Mouse (Mus musculus) hindbrain, embryonic 13.5 days (tissue): ENCODE data around the gene Krtcap2. TPM values are rescaled to one million over a fixed set of nuclear protein-coding genes. Genes with fewer than 3 reads are reported as not detected.
A peak's percentile ranks its signal among the peaks of the same experiment; 100 is the strongest.

Experiments used
- ATAC-seq: fragments of 200-750 bp; cut with Nextera tagmentation; 2 replicates; pipeline ENCODE4 v1.8.0; 2017; ENCODE audit warnings: moderate TSS enrichment; ENCODE audit not compliant: low FRiP score
- H3K27ac ChIP-seq: fragments of 300-500 bp; sonication (generic); 2 replicates; pipeline ENCODE4 v1.5.1; 2015; ENCODE audit warnings: inconsistent platforms, mild to moderate bottlenecking, moderate library complexity
- H3K27me3 ChIP-seq: fragments of 300-500 bp; sonication (generic); 2 replicates; pipeline ENCODE4 v1.6.1; 2015; ENCODE audit warnings: mild to moderate bottlenecking, inconsistent platforms
- H3K36me3 ChIP-seq: fragments of 300-500 bp; sonication (generic); 2 replicates; pipeline ENCODE4 v1.6.1; 2015; ENCODE audit warnings: mild to moderate bottlenecking, inconsistent platforms
- H3K4me1 ChIP-seq: fragments of 300-500 bp; sonication (generic); replicated peaks from 2 replicates; pipeline ENCODE4 v1.6.1; 2015; ENCODE audit warnings: inconsistent platforms
- H3K4me2 ChIP-seq: fragments of 300-500 bp; sonication (generic); 2 replicates; pipeline ENCODE4 v1.6.1; 2015; ENCODE audit warnings: inconsistent platforms, mild to moderate bottlenecking, moderate library complexity
- H3K4me3 ChIP-seq: fragments of 300-500 bp; sonication (generic); 2 replicates; pipeline ENCODE4 v1.5.1; 2015; ENCODE audit warnings: mild to moderate bottlenecking, inconsistent platforms
- H3K9ac ChIP-seq: fragments of 300-500 bp; sonication (generic); 2 replicates; pipeline ENCODE4 v1.6.1; 2015; ENCODE audit warnings: mild to moderate bottlenecking, inconsistent platforms
- H3K9me3 ChIP-seq: fragments of 300-500 bp; sonication (generic); 2 replicates; pipeline ENCODE4 v1.6.1; 2016; ENCODE audit warnings: inconsistent platforms
- WGBS: fragments of 180-500 bp; shearing (Covaris S2); methylation state at CpG from one replicate; pipeline ENCODE4 v1.1.7; 2015; 5-methylcytosine and 5-hydroxymethylcytosine counted together
- polyA plus RNA-seq: library from polyadenylated mRNA; unstranded; fragments of >200 nt; fragmentation: Nextera tagmentation; extraction: Ambion mirVana; gene quantifications from 2 replicates; pipeline ENCODE4 v1.2.1, GENCODE M21; 2015

Krtcap2 gene
- 205 and 209 TPM in 2 replicates for polyA plus RNA-seq

DNA sequence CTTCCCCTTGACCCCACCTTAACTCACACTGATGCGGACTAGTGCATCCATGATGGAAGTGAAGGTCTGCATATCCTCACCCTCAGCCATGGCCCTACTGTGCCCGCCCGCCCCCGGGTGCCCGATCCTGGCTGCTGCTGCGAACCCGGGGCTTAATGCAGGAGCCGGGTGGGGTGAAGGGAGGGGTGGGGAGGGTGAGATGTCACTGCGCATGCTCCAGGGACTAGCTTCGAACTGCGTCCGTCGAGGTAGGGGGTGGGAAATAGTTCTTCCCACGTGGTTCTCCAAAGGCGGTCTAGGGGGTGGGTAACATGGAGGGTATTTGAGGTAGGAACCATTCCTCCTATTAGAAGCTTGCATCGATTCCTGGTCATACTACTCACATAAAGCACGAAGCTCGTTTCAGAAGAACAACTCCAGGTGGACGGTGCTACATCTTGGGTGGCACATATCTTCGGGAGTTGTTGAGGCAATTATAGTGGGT, at the start of gene Krtcap2:
Gene Krtcap2 (plus strand): TSS at position 279 of the 484 bp plus-strand sequence.
- Histone ChIP-seq H3K9me3 (no peaks in the 10 kb centered on the region), H3K36me3 (peaks cover 34% of the 10 kb centered on the region), H3K4me3 (peak within 1 kb of the TSS; percentile 72), H3K4me2 (peak within 1 kb of the TSS; percentile 93), H3K27ac (peak within 1 kb of the TSS; percentile 98), H3K4me1 (peaks cover 55% of the 10 kb centered on the region), H3K27me3 (no peaks in the 10 kb centered on the region), H3K9ac (peak within 1 kb of the TSS; percentile 88)
- ATAC-seq: peak; percentile 68
- 3% methylated on average over 20 of the region's 20 CpGs for WGBS

GRCm38 (mm10) chr3:89195979-89196877, 49.5 kb upstream of the Krtcap2 start:
- ATAC-seq: peak; percentile 95
- peak overlapping the region; percentile 70 for H3K9ac ChIP-seq
- H3K27me3 ChIP-seq: no peaks in the 10 kb centered on the region
- H3K36me3 ChIP-seq: no peaks in the 10 kb centered on the region
- H3K4me1 ChIP-seq: peaks cover 15% of the 10 kb centered on the region
- H3K27ac ChIP-seq: peak overlapping the region; percentile 79
- H3K4me2 ChIP-seq: peak overlapping the region; percentile 60
- H3K9me3 ChIP-seq: no peaks in the 10 kb centered on the region
- WGBS: 9% methylated on average over 33 of the region's 33 CpGs
- H3K4me3 ChIP-seq: peak overlapping the region; percentile 39

GRCm38 (mm10) chr3:89199839-89200238, 45.9 kb upstream of the Krtcap2 start:
- 89% methylated on average over 3 of the region's 3 CpGs for WGBS
- Histone ChIP-seq H3K9me3 (no peaks in the 10 kb centered on the region), H3K36me3 (peaks cover 10% of the 10 kb centered on the region), H3K27me3 (no peaks in the 10 kb centered on the region), H3K27ac (no peak overlapping the region), H3K9ac (no peak overlapping the region), H3K4me3 (no peak overlapping the region), H3K4me2 (no peak overlapping the region), H3K4me1 (peaks cover 20% of the 10 kb centered on the region)
- ATAC-seq: no peak

DNA sequence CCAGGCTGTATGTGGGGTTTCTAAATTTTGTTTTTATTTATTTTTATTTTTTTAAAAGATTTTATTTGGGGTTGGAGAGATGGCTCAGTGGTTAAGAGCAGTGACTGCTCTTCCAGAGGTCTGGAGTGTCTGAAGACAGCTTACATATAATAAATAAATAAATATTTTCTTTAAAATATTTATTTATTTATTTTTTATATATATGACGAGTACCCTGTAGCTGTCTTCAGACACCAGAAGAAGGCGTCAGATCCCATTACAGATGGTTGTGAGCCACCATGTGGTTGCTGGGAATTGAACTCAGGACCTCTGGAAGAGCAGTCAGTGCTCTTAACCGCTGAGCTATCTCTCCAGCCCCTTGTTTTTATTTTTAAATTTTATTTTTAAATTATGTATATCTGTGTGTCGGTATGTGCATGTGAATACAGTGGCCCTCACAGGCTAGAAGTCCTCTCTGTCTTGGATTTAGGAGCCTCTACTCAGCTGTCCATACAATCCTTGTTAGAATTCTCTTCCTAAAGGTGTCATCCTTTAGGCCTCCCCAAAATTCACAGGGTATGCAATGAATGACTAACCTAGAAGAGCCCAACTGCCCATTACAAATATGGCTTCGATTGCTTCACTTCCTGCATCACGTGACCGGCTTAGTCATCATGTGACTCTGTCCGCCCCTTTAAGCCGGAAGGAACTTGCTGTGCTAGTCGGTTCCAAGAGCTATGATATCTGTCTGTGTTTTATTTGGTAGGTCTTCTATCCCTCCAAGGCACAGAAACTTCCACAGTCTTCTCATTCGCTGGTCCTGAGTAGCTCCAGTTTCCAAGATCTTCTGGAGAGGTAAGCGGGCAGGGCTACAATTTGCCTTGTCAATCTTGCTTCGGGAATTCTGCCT, 43.3 kb upstream of the Krtcap2 start, which contains the start of gene Gba:
Gene Gba (plus strand): TSS at position 676 of the 889 bp plus-strand sequence.
- 30% methylated on average over 13 of the region's 13 CpGs for WGBS
- H3K27me3 ChIP-seq: no peaks in the 10 kb centered on the region

GRCm38 (mm10) chr3:89203142-89203514, 42.6 kb upstream of the Krtcap2 start:
- Histone ChIP-seq H3K27me3 (no peaks in the 10 kb centered on the region), H3K36me3 (peaks cover 43% of the 10 kb centered on the region), H3K27ac (peak overlapping the region; percentile 59; the same call in 1 of the 2 replicates), H3K4me2 (peak overlapping the region; percentile 71), H3K4me3 (peak overlapping the region; percentile 50), H3K9me3 (no peaks in the 10 kb centered on the region), H3K4me1 (peaks cover 6% of the 10 kb centered on the region), H3K9ac (peak overlapping the region; percentile 75)
- peak; percentile 66 for ATAC-seq
- WGBS: 43% methylated on average over 5 of the region's 5 CpGs

More for the DNA sequence above, 43.3 kb upstream of the Krtcap2 start, which contains the start of gene Gba:
- H3K9me3 ChIP-seq: no peaks in the 10 kb centered on the region
- peak; percentile 87 for ATAC-seq
- H3K4me1 ChIP-seq: peaks cover 6% of the 10 kb centered on the region
- H3K27ac ChIP-seq: peak within 1 kb of the TSS; percentile 59; the same call in 1 of the 2 replicates
- peak within 1 kb of the TSS; percentile 75 for H3K9ac ChIP-seq
- H3K36me3 ChIP-seq: peaks cover 37% of the 10 kb centered on the region
- H3K4me3 ChIP-seq: peak within 1 kb of the TSS; percentile 50
- peak within 1 kb of the TSS; percentile 71 for H3K4me2 ChIP-seq

GRCm38 (mm10) chr3:89206079-89206478, 39.7 kb upstream of the Krtcap2 start:
- H3K9me3 ChIP-seq: no peaks in the 10 kb centered on the region
- H3K9ac ChIP-seq: no peak overlapping the region
- H3K27me3 ChIP-seq: no peaks in the 10 kb centered on the region
- no peak overlapping the region for H3K27ac ChIP-seq
- 92% methylated on average over 7 of the region's 7 CpGs for WGBS
- H3K4me2 ChIP-seq: no peak overlapping the region
- no peak overlapping the region for H3K4me3 ChIP-seq
- peaks cover 7% of the 10 kb centered on the region for H3K4me1 ChIP-seq
- ATAC-seq: no peak
- H3K36me3 ChIP-seq: peaks cover 72% of the 10 kb centered on the region

- Histone ChIP-seq H3K27ac (no peak overlapping the region), H3K36me3 (peaks cover 74% of the 10 kb centered on the region), H3K27me3 (no peaks in the 10 kb centered on the region), H3K4me2 (no peak overlapping the region), H3K9ac (no peak overlapping the region), H3K4me1 (peaks cover 11% of the 10 kb centered on the region), H3K9me3 (no peaks in the 10 kb centered on the region), H3K4me3 (no peak overlapping the region)
- WGBS: 90% methylated on average over 2 of the region's 2 CpGs
- no peak for ATAC-seq
These were observed 39.1 kb upstream of the Krtcap2 start for GRCm38 (mm10) chr3:89206695-89207094.

- Histone ChIP-seq H3K9ac (no peak overlapping the region), H3K4me1 (peaks cover 23% of the 10 kb centered on the region), H3K4me3 (no peak overlapping the region), H3K27ac (no peak overlapping the region), H3K9me3 (no peaks in the 10 kb centered on the region), H3K4me2 (no peak overlapping the region), H3K36me3 (peaks cover 74% of the 10 kb centered on the region), H3K27me3 (no peaks in the 10 kb centered on the region)
- ATAC-seq: no peak
- WGBS: 92% methylated on average over 13 of the region's 13 CpGs
These were observed 37.6 kb upstream of the Krtcap2 start for GRCm38 (mm10) chr3:89208075-89208657.

DNA sequence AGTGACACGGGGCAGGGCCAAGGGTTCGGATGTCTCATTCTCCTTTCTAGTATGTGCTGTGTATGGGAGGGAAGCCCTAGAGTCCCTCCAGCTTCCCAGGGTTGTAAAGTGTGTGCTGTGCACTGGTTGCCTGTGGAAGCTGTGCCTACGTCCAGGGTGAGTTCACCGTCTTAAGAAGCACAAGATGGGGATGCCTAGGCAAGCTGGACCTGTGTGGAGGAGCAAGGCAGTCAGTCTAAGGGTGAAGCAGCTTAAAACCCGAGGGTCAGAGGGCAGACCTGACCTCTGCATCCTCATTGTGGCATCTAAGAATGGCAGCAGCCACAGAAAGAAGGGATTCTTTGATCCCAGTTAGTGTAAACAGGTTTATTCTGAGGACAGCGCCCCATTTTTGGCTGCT, 37.0 kb upstream of the Krtcap2 start:
- Histone ChIP-seq H3K27ac (no peak overlapping the region), H3K4me3 (no peak overlapping the region), H3K27me3 (no peaks in the 10 kb centered on the region), H3K4me1 (peaks cover 22% of the 10 kb centered on the region), H3K9ac (no peak overlapping the region), H3K36me3 (peaks cover 74% of the 10 kb centered on the region), H3K4me2 (no peak overlapping the region), H3K9me3 (no peaks in the 10 kb centered on the region)
- ATAC-seq: no peak
- 89% methylated on average over 6 of the region's 6 CpGs for WGBS

- no peak overlapping the region for H3K4me3 ChIP-seq
- no peak overlapping the region for H3K4me2 ChIP-seq
- H3K9ac ChIP-seq: 0 out of 2 replicates have a peak overlapping the region, but pooled peaks have one; percentile 24
- no peak for ATAC-seq
- WGBS: 96% methylated on average over 7 of the region's 7 CpGs
- H3K9me3 ChIP-seq: no peaks in the 10 kb centered on the region
- H3K27ac ChIP-seq: no peak overlapping the region
- H3K4me1 ChIP-seq: peaks cover 27% of the 10 kb centered on the region
- peaks cover 65% of the 10 kb centered on the region for H3K36me3 ChIP-seq
- H3K27me3 ChIP-seq: no peaks in the 10 kb centered on the region
These were observed 36.0 kb upstream of the Krtcap2 start for GRCm38 (mm10) chr3:89209731-89210130.

DNA sequence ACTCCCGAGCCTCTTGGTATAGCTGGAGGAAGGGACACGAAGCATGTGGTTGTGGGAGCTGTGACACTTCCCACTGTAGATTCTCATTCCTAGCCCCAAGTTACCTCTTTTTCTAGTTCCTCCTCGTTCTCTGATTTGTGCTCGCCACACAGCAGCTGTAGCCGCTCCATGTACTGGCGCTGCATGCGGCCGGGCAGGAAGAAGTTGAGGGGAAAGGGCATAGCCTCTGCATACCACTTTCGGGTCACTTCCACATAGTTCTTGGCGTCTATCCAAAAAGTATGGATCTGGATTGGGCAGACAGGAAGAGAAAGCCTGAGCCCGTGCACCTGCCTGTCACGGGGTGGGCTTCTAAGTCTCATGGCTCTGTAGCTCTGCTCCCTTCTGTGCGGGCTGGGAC, 35.6 kb upstream of the Krtcap2 start:
- Histone ChIP-seq H3K9ac (no peak overlapping the region), H3K4me1 (peaks cover 32% of the 10 kb centered on the region), H3K9me3 (no peaks in the 10 kb centered on the region), H3K4me3 (no peak overlapping the region), H3K36me3 (peaks cover 60% of the 10 kb centered on the region), H3K27me3 (no peaks in the 10 kb centered on the region), H3K27ac (no peak overlapping the region), H3K4me2 (no peak overlapping the region)
- no peak for ATAC-seq
- 91% methylated on average over 13 of the region's 13 CpGs for WGBS
